Mouse (Mus musculus): Measurements from ENCODE around the gene Itpr1. TPM values are rescaled to one million over a fixed set of nuclear protein-coding genes. Genes with fewer than 3 reads are reported as not detected.

Itpr1 gene
- total and polyA plus RNA-seq, 2 experiments: 6.9 to 55.0 TPM

DNA sequence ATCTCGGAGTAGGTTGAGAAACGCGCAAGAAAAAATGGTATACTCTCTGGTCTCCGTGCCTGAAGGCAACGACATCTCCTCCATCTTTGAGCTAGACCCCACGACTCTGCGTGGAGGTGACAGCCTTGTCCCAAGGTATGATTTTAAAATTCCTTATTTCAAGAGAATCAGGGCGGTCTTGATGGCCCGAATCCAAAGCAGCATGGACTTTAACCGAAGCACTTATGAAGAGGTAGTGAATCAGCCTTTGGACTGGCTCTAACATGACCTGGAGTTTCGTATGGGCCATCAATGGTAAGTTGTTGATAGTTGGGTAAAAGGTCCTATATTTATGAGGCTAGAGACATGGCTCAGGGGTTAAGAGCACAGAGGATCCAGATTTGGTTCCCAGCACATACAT is 156.1 kb downstream of the Itpr1 start:
- Histone ChIP-seq H3K27me3 (ENCODE audit: control insufficient read depth, insufficient read depth, low read length) (no peaks in the 10 kb centered on the region), H3K9ac (ENCODE audit: low read depth, low read length) (no peak overlapping the region)

GRCm38 (mm10) chr6:108371347-108371893 is 158.5 kb downstream of the Itpr1 start:
- Histone ChIP-seq H3K79me2 (ENCODE audit: control insufficient read depth, insufficient read depth, low read length) (no peaks in the 10 kb centered on the region), H3K9ac (ENCODE audit: low read depth, low read length) (no peak overlapping the region), H3K4me3 (ENCODE audit: insufficient read depth, low read depth, low read length) (no peak overlapping the region), H3K4me1 (ENCODE audit: control insufficient read depth, insufficient read depth, low read length) (no peaks in the 10 kb centered on the region), H3K27ac (replicated peaks; ENCODE audit: insufficient read depth, low read depth, low read length) (no peak overlapping the region), H3K27me3 (ENCODE audit: control insufficient read depth, insufficient read depth, low read length) (no peaks in the 10 kb centered on the region), H3K36me3 (ENCODE audit: control insufficient read depth, insufficient read depth, low read length) (peaks cover 53% of the 10 kb centered on the region)
- WGBS: 90% methylated on average over 7 of the region's 7 CpGs
- no peak for DNase-seq (ENCODE audit: extremely low read depth, low read depth, low spot score)
- TF ChIP-seq CTCF (IDR thresholded peaks at IDR 0.05; ENCODE audit: low read depth, low read length) (no peak), POLR2A (IDR thresholded peaks at IDR 0.05; ENCODE audit: extremely low read depth, insufficient read depth, low read length) (no peak)

More for the DNA sequence above, 156.1 kb downstream of the Itpr1 start:
- TF ChIP-seq POLR2A (IDR thresholded peaks at IDR 0.05; ENCODE audit: extremely low read depth, insufficient read depth, low read length): no peak
- no peak for TF ChIP-seq CTCF (IDR thresholded peaks at IDR 0.05; ENCODE audit: low read depth, low read length)
- no peak for DNase-seq (ENCODE audit: extremely low read depth, low read depth, low spot score)
- Histone ChIP-seq H3K4me3 (ENCODE audit: insufficient read depth, low read depth, low read length) (no peak overlapping the region), H3K4me1 (ENCODE audit: control insufficient read depth, insufficient read depth, low read length) (no peaks in the 10 kb centered on the region), H3K36me3 (ENCODE audit: control insufficient read depth, insufficient read depth, low read length) (peaks cover 62% of the 10 kb centered on the region), H3K27ac (replicated peaks; ENCODE audit: insufficient read depth, low read depth, low read length) (no peak overlapping the region), H3K79me2 (ENCODE audit: control insufficient read depth, insufficient read depth, low read length) (no peaks in the 10 kb centered on the region)
- 98% methylated on average over 11 of the region's 11 CpGs for WGBS

GRCm38 (mm10) chr6:108374019-108374418 is 161.1 kb downstream of the Itpr1 start:
- Histone ChIP-seq H3K4me1 (ENCODE audit: control insufficient read depth, insufficient read depth, low read length) (no peaks in the 10 kb centered on the region), H3K4me3 (ENCODE audit: insufficient read depth, low read depth, low read length) (no peak overlapping the region), H3K9ac (ENCODE audit: low read depth, low read length) (no peak overlapping the region), H3K27ac (replicated peaks; ENCODE audit: insufficient read depth, low read depth, low read length) (no peak overlapping the region), H3K79me2 (ENCODE audit: control insufficient read depth, insufficient read depth, low read length) (no peaks in the 10 kb centered on the region), H3K36me3 (ENCODE audit: control insufficient read depth, insufficient read depth, low read length) (peaks cover 59% of the 10 kb centered on the region), H3K27me3 (ENCODE audit: control insufficient read depth, insufficient read depth, low read length) (no peaks in the 10 kb centered on the region)
- TF ChIP-seq CTCF (IDR thresholded peaks at IDR 0.05; ENCODE audit: low read depth, low read length): no peak
- TF ChIP-seq POLR2A (IDR thresholded peaks at IDR 0.05; ENCODE audit: extremely low read depth, insufficient read depth, low read length): no peak
- 81% methylated on average over 7 of the region's 7 CpGs for WGBS
- DNase-seq (ENCODE audit: extremely low read depth, low read depth, low spot score): no peak

DNA sequence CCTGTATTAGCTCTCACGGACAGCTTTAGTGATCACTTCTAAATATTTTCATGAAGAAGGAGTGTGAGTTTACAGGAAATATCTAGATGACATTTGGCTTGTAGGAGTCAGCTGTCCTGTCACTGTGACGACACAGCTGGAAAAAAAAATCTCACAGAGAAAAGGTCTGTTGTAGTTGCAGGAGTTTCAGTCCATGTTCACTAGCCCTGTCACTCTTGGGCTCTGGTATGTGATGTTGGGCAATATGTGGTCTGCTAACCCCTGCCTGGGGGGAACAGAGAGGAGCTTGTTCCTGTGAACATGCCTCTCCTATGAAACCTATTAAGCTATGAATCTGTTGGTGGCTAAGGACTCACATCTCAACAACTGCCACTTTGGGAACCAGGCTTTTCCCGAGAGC is 166.1 kb downstream of the Itpr1 start:
- H3K4me3 ChIP-seq (ENCODE audit: insufficient read depth, low read depth, low read length): no peak overlapping the region
- no peak overlapping the region for H3K27ac ChIP-seq (replicated peaks; ENCODE audit: insufficient read depth, low read depth, low read length)
- no peaks in the 10 kb centered on the region for H3K4me1 ChIP-seq (ENCODE audit: control insufficient read depth, insufficient read depth, low read length)
- TF ChIP-seq POLR2A (IDR thresholded peaks at IDR 0.05; ENCODE audit: extremely low read depth, insufficient read depth, low read length): no peak
- no peak for TF ChIP-seq CTCF (IDR thresholded peaks at IDR 0.05; ENCODE audit: low read depth, low read length)
- 87% methylated on average over 3 of the region's 3 CpGs for WGBS
- peaks cover 71% of the 10 kb centered on the region for H3K36me3 ChIP-seq (ENCODE audit: control insufficient read depth, insufficient read depth, low read length)
- H3K27me3 ChIP-seq (ENCODE audit: control insufficient read depth, insufficient read depth, low read length): no peaks in the 10 kb centered on the region
- no peaks in the 10 kb centered on the region for H3K79me2 ChIP-seq (ENCODE audit: control insufficient read depth, insufficient read depth, low read length)
- DNase-seq (ENCODE audit: extremely low read depth, low read depth, low spot score): no peak
- H3K9ac ChIP-seq (ENCODE audit: low read depth, low read length): no peak overlapping the region

GRCm38 (mm10) chr6:108380209-108380608 is 167.3 kb downstream of the Itpr1 start:
- Histone ChIP-seq H3K27ac (replicated peaks; ENCODE audit: insufficient read depth, low read depth, low read length) (no peak overlapping the region), H3K27me3 (ENCODE audit: control insufficient read depth, insufficient read depth, low read length) (no peaks in the 10 kb centered on the region), H3K4me1 (ENCODE audit: control insufficient read depth, insufficient read depth, low read length) (no peaks in the 10 kb centered on the region), H3K36me3 (ENCODE audit: control insufficient read depth, insufficient read depth, low read length) (peaks cover 71% of the 10 kb centered on the region), H3K4me3 (ENCODE audit: insufficient read depth, low read depth, low read length) (no peak overlapping the region), H3K79me2 (ENCODE audit: control insufficient read depth, insufficient read depth, low read length) (no peaks in the 10 kb centered on the region), H3K9ac (ENCODE audit: low read depth, low read length) (no peak overlapping the region)
- WGBS: 70% methylated on average over 2 of the region's 2 CpGs
- DNase-seq (ENCODE audit: extremely low read depth, low read depth, low spot score): no peak
- TF ChIP-seq POLR2A (IDR thresholded peaks at IDR 0.05; ENCODE audit: extremely low read depth, insufficient read depth, low read length) (no peak), CTCF (IDR thresholded peaks at IDR 0.05; ENCODE audit: low read depth, low read length) (no peak)

DNA sequence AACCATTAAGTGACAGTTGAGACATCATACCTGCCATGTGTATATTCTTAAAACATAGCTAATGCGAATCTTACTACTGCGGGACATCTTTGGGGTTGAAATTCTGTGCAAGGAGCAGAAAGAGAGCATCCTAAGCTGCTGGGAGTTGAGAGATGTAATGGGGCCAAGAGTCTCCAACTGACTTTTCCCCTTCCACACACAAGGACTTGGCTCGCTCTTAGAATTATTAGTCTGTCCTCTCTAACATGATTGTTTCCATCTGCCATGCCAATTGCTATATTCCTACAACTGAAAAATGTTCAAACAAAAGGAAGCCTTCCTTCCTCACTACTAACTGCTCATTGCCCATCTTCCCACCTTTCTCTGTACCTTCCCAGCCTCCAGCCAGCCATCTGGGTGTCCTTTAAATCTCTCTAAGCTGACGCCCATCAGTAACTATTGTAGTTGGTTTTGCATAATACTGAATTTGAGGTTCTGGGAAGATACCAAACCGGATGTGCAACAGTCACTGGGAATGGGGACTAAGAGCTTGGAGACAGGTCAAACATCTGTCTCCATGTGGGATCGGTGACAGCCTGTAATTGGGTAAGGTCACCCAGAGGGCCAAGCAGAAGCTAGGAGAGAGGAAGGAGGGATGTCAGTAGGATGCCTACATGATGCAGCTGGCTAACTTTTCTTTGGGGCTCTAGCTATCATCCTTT is 177.9 kb downstream of the Itpr1 start:
- Histone ChIP-seq H3K36me3 (ENCODE audit: control insufficient read depth, insufficient read depth, low read length) (peaks cover 72% of the 10 kb centered on the region), H3K27me3 (ENCODE audit: control insufficient read depth, insufficient read depth, low read length) (no peaks in the 10 kb centered on the region), H3K27ac (replicated peaks; ENCODE audit: insufficient read depth, low read depth, low read length) (no peak overlapping the region), H3K4me3 (ENCODE audit: insufficient read depth, low read depth, low read length) (no peak overlapping the region), H3K9ac (ENCODE audit: low read depth, low read length) (no peak overlapping the region), H3K79me2 (ENCODE audit: control insufficient read depth, insufficient read depth, low read length) (no peaks in the 10 kb centered on the region), H3K4me1 (ENCODE audit: control insufficient read depth, insufficient read depth, low read length) (no peaks in the 10 kb centered on the region)
- no peak for DNase-seq (ENCODE audit: extremely low read depth, low read depth, low spot score)
- WGBS: 89% methylated on average over 6 of the region's 6 CpGs
- TF ChIP-seq POLR2A (IDR thresholded peaks at IDR 0.05; ENCODE audit: extremely low read depth, insufficient read depth, low read length) (no peak), CTCF (IDR thresholded peaks at IDR 0.05; ENCODE audit: low read depth, low read length) (no peak)
